Mouse (Mus musculus) megakaryocyte, embryonic 14.5 days (primary cell): Measurements from ENCODE around the gene Ap1g2.

Source experiments
- FLI1 ChIP-seq: IDR thresholded peaks from 2 replicates; pipeline ENCODE4 v1.6.1; 2012; ENCODE audit warnings: low read length, inconsistent platforms, mixed read lengths
- GATA1 ChIP-seq: IDR thresholded peaks from 3 replicates; pipeline ENCODE4 v1.6.1; 2012; ENCODE audit warnings: mixed read lengths, low read length, inconsistent platforms, borderline replicate concordance

DNA sequence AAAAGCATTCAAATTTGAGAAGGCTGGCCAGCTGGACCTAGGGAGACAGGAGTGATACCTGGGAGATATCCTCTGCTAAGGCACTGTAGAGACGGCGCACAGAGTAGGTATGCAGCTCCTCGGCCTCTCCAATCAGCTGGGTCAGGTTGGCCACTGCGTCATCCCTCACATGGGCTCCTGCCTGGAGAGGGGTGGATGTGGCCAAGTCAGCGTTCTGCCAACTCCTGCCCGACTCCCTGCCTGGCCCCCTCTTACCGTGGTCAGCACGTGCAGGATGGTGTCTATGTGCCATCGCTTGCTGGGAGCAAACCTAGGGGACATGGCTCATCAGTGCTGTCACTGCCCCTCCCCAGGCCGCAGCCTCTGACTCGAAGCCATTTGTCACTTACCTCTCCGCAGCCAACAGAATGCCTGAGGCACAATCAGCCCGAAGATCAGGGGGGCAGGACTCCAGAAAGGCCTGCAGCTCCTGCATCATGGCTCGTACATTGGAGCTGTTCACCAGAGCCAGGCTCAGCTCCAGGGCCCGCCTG, 4.1 kb downstream of the Ap1g2 start:
- TF ChIP-seq GATA1 (no peak), FLI1 (no peak)
